Mouse (Mus musculus) E14TG2a.4 (cell line): Measurements from ENCODE around the gene Ednrb.

Experiments
- H3K27me3 ChIP-seq: 2 replicates; pipeline ENCODE4 v1.6.1; 2014; ENCODE audit warnings: low read length, control low read depth; ENCODE audit not compliant: insufficient read depth
- H3K36me3 ChIP-seq: 2 replicates; pipeline ENCODE4 v1.6.1; 2014; ENCODE audit warnings: low read length, control low read depth; ENCODE audit not compliant: insufficient read depth
- H3K4me1 ChIP-seq: replicated peaks from 2 replicates; pipeline ENCODE4 v1.6.1; 2014; ENCODE audit warnings: low read depth, low read length, control low read depth
- H3K4me3 ChIP-seq: replicated peaks from 2 replicates; pipeline ENCODE4 v1.5.1; 2014; ENCODE audit warnings: mild to moderate bottlenecking, low read length
- H3K9me3 ChIP-seq: 2 replicates; pipeline ENCODE4 v1.6.1; 2014; ENCODE audit warnings: low read length, control low read depth
- CTCF ChIP-seq: conservative IDR thresholded peaks from 2 replicates; pipeline ENCODE4 v1.5.1; 2014; ENCODE audit warnings: low read length
- NANOG ChIP-seq: IDR thresholded peaks from 2 replicates; pipeline ENCODE4 v1.6.1; 2014; ENCODE audit warnings: borderline replicate concordance, low read length, mixed read lengths
- POU5F1 ChIP-seq: IDR thresholded peaks from 2 replicates; pipeline ENCODE4 v1.6.1; 2014; ENCODE audit warnings: low read length, borderline replicate concordance

Gene Ednrb

DNA sequence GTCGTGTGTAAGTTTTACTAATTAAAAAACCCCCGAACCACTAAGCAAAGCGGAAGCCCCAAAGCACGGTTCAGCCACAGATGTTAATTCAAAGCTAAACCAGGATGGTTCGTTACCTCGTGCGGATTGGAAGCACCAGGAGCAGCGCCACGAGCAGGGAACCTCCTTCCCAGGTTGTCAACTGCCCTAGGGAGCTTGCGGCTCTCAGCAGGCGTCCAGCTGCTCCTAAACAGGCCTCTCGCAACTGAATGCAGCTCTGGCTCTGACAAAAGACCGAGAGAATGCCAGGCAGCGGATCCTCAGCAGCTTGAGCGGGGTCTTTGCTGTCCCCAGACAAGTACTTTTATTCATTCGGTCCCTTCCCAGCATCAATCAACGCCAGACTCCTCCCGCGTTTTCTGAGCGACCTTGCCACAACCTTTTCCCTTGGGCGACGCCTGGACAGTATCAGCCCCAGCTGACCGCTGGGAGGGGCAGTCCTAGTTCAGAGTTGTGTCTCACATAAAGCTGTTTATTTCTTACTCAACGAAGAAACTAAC, at the start of gene Ednrb:
Ednrb (minus strand) TSS at position 392 of the 539 bp plus-strand sequence.
- peaks cover 41% of the 10 kb centered on the region for H3K9me3 ChIP-seq
- H3K4me1 ChIP-seq, result peaks cover 20% of the 10 kb centered on the region
- H3K27me3 ChIP-seq, result peaks cover 39% of the 10 kb centered on the region
- no peaks in the 10 kb centered on the region for H3K36me3 ChIP-seq
- peak within 1 kb of the TSS; percentile 73 for H3K4me3 ChIP-seq
- TF ChIP-seq POU5F1 (no peak), CTCF (no peak), NANOG (no peak)

DNA sequence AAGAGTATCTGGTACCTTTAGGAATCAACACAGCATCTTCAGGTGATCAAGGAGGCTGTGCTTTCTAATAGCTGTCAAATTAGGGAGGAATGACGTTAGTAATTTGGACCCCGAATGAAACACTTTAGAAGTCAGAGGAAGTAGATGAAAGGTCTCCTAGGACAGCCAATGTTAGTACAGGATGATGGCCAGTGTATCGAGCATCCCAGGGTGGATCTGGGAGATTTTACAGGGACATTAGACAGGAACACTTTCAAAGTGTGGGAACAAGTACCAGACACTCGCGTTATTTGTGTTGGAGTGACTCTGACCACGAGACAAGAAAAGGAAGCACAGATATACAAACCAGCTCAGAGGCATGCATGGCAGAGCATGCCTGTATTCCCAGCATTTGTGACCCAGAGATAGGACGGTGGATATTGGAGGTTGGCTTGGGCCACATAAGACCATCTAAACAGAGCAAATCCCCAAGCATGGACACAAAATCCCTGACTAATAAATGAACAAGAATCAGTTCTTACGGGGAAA, 48.3 kb upstream of the Ednrb start:
- H3K4me3 ChIP-seq, result no peak overlapping the region
- TF ChIP-seq NANOG, result no peak

DNA sequence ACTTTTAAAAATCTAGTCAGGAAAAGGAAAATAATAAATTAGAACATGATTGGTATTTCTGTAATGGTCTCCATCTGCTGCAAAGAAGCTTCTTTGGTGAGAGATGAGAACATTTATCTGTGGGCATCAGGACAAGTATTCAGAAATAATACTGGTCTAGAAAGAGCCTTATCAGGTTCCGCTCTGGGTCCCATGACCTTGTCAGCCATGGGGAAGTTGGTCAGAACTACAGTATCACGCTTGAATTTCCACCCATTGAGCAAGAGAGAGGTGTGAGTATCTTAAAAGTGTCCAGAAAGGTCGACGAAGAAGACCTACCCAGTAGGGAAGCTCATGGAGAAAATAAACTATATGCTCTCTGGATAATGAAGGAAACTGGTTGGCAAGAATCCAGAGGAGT, 46.6 kb upstream of the Ednrb start:
- Histone ChIP-seq H3K36me3 (no peaks in the 10 kb centered on the region), H3K4me3 (no peak overlapping the region), H3K27me3 (no peaks in the 10 kb centered on the region), H3K9me3 (no peaks in the 10 kb centered on the region), H3K4me1 (no peaks in the 10 kb centered on the region)
- no peak for TF ChIP-seq NANOG
- TF ChIP-seq POU5F1, result no peak

More for the DNA sequence above, 48.3 kb upstream of the Ednrb start:
- no peaks in the 10 kb centered on the region for H3K36me3 ChIP-seq
- no peaks in the 10 kb centered on the region for H3K4me1 ChIP-seq
- H3K9me3 ChIP-seq, result no peaks in the 10 kb centered on the region
- no peaks in the 10 kb centered on the region for H3K27me3 ChIP-seq

DNA sequence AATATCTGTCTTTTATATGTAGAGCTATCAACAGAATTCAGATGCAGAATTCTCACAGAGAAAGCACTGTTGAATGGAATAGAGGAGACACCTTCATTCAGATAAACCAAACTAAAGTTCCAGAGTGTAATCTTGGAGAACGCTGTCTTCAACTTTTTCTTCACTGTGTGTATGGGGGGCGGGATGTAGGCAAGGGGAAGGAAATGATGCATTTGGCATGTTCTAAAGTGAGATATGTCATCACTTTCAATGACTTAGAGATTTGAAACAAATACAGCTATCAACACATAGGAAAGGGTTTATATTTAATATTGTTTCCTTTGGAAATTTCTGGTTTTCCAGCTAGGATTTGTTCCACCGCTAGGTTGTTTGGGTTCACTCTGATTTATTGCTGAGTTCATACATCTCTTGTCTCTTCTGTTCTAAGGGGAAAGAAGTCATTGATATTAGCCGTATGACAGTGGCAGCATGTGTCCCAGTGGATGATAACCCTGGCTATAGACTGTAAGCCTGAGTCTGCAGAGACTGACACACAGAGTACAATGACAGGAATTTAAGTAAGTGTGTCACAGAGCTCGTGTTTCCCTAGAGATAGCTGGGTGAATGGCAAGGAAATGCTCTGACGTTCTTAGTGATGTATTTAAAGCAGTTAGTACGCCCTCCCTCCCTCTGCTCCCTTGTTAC, 40.8 kb upstream of the Ednrb start:
- H3K4me1 ChIP-seq, result no peaks in the 10 kb centered on the region
- H3K4me3 ChIP-seq, result no peak overlapping the region
- no peaks in the 10 kb centered on the region for H3K9me3 ChIP-seq
- TF ChIP-seq POU5F1 (no peak), NANOG (no peak), CTCF (no peak)
- H3K36me3 ChIP-seq, result no peaks in the 10 kb centered on the region
- H3K27me3 ChIP-seq, result no peaks in the 10 kb centered on the region

DNA sequence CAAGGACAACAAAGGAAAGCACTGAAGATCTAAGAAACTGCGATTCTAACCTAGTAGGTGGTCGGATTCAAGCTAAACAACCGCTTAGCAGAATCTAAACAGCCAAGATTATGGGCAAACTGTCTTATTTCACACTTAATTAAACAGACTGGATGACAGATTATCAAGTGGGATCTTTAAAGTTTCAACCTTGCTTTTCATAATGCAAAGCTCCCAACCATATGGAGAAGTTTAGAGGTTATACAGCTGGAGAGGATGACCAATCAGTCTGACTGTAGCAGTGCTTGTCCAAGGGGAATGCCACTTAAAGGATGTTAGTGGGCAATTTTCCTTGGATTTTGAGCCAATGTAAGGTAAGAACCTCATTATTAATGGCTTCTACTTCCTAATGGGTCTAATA, 38.7 kb upstream of the Ednrb start:
- H3K4me3 ChIP-seq, result no peak overlapping the region
- no peaks in the 10 kb centered on the region for H3K9me3 ChIP-seq
- TF ChIP-seq CTCF (no peak), POU5F1 (no peak), NANOG (no peak)
- H3K36me3 ChIP-seq, result no peaks in the 10 kb centered on the region
- no peaks in the 10 kb centered on the region for H3K4me1 ChIP-seq
- H3K27me3 ChIP-seq, result no peaks in the 10 kb centered on the region

DNA sequence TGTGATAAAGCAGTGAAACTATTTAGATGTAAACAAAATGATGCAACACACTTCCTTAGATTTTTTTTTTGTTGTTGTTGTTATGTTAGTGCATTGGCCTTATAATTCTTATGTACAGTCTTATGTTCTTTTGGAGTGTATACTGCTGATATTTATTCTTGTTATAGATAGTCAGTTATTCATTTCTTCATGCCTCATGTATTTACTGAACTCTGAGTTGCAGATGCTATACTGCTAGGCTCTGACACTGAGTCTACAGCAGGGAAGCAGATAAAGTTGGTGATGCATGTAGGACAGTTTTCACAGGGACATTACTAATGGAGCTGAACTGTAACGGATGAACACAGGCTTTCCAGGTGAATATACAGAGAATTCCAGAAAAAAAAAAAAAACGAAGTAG, 32.9 kb upstream of the Ednrb start:
- H3K27me3 ChIP-seq, result no peaks in the 10 kb centered on the region
- TF ChIP-seq CTCF, result no peak
- TF ChIP-seq NANOG, result no peak
- no peak for TF ChIP-seq POU5F1
- H3K4me3 ChIP-seq, result no peak overlapping the region
- H3K4me1 ChIP-seq, result no peaks in the 10 kb centered on the region
- H3K36me3 ChIP-seq, result no peaks in the 10 kb centered on the region
- peaks cover 7% of the 10 kb centered on the region for H3K9me3 ChIP-seq

DNA sequence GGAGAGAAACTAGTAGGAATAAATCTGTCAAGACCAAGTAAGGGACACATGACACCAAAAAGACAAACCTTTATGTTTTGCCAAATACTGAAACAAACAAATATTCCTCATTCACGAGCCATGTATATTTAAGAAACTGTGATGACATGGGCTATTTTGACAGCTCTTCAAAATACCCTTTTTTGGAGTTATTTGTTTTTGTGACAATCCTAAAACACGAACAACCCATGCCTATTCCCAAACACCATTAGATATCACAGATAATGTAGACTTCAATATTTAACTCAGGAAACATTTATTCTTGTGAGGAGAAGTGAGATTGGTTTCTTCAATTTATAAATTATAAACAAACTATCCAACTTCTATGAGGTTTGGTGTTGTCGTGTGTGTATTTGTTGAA, 32.4 kb upstream of the Ednrb start:
- no peak overlapping the region for H3K4me3 ChIP-seq
- no peaks in the 10 kb centered on the region for H3K4me1 ChIP-seq
- peaks cover 7% of the 10 kb centered on the region for H3K9me3 ChIP-seq
- H3K27me3 ChIP-seq, result no peaks in the 10 kb centered on the region
- H3K36me3 ChIP-seq, result no peaks in the 10 kb centered on the region
- TF ChIP-seq CTCF, result no peak
- TF ChIP-seq NANOG, result no peak
- no peak for TF ChIP-seq POU5F1

DNA sequence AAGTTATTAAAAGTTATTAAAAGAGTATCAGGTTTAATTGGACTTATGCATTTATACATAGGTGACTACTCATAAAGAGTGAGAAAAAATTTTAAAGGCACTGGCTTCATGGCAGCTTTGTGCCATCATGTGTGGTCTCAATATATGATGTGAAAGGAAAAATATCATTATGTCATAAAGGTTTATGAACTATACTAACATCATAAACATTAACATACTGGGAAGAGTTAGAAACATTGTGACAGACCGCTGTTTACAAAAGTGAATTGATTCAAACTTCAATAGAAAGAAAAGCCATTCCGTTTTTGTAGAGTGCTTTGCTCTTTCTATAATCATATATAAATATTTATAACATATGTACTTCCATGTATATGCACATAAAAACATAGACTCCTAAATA, 22.4 kb upstream of the Ednrb start:
- no peak for TF ChIP-seq NANOG
- no peak for TF ChIP-seq POU5F1
- no peak for TF ChIP-seq CTCF
- H3K4me1 ChIP-seq, result no peaks in the 10 kb centered on the region
- H3K4me3 ChIP-seq, result no peak overlapping the region
- no peaks in the 10 kb centered on the region for H3K9me3 ChIP-seq
- no peaks in the 10 kb centered on the region for H3K36me3 ChIP-seq
- no peaks in the 10 kb centered on the region for H3K27me3 ChIP-seq

DNA sequence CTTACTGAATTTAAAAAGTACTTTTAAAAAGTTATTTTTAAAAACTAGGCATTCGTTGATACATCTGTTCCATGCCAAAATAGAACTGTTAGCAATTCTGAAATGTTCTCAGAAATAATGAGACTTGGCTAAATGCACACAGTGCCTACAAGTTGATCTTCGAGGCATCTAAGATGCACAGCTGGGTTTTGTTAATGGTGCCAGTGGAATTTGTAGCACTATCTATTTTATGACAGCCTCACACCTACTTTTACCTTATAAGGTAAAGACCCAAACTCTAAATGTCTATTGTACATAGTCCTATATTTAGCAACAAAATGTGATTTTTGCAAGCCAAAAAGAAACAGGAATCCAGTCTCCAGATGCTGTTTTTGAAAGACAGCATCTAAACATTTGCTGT, 21.0 kb upstream of the Ednrb start:
- TF ChIP-seq POU5F1 (no peak), NANOG (no peak), CTCF (no peak)
- H3K4me3 ChIP-seq, result no peak overlapping the region
- H3K27me3 ChIP-seq, result no peaks in the 10 kb centered on the region
- H3K36me3 ChIP-seq, result no peaks in the 10 kb centered on the region
- no peaks in the 10 kb centered on the region for H3K4me1 ChIP-seq
- no peaks in the 10 kb centered on the region for H3K9me3 ChIP-seq
